Mouse (Mus musculus) liver, adult 2 months (tissue): ENCODE measurements around the gene Hils1. TPM values are rescaled to one million over a fixed set of nuclear protein-coding genes. Genes with fewer than 3 reads are reported as not detected.

Source experiments
- DNase-seq: peaks from one replicate; pipeline ENCODE4 v3.0.0-alpha.2; 2011; ENCODE audit warnings: low read depth, low spot score; ENCODE audit errors: extremely low read depth
- H3K27ac ChIP-seq: fragments of 200-500 bp; replicated peaks from 2 replicates; pipeline ENCODE4 v1.5.1; 2012; ENCODE audit warnings: low read depth, mild to moderate bottlenecking, control low read depth, inconsistent platforms, low read length; ENCODE audit not compliant: insufficient read depth
- H3K27me3 ChIP-seq: fragments of 200-500 bp; 2 replicates; pipeline ENCODE4 v1.6.1; 2012; ENCODE audit warnings: mild to moderate bottlenecking, moderate library complexity, low read length, inconsistent platforms; ENCODE audit not compliant: control insufficient read depth, insufficient read depth
- H3K36me3 ChIP-seq: fragments of 200-500 bp; 2 replicates; pipeline ENCODE4 v1.6.1; 2012; ENCODE audit warnings: low read length, inconsistent platforms; ENCODE audit not compliant: control insufficient read depth, insufficient read depth
- H3K4me1 ChIP-seq: fragments of 200-500 bp; 2 replicates; pipeline ENCODE4 v1.6.1; 2011; ENCODE audit warnings: low read length; ENCODE audit not compliant: control insufficient read depth, insufficient read depth
- H3K4me3 ChIP-seq: fragments of 200-500 bp; 2 replicates; pipeline ENCODE4 v1.5.1; 2011; ENCODE audit warnings: low read depth, mild to moderate bottlenecking, control low read depth, low read length, moderate library complexity; ENCODE audit not compliant: insufficient read depth
- H3K79me2 ChIP-seq: fragments of 200-500 bp; 2 replicates; pipeline ENCODE4 v1.6.1; 2012; ENCODE audit warnings: inconsistent platforms, mild to moderate bottlenecking, low read length, moderate library complexity; ENCODE audit not compliant: control insufficient read depth, insufficient read depth
- H3K9ac ChIP-seq: fragments of 200-500 bp; 2 replicates; pipeline ENCODE4 v1.6.1; 2012; ENCODE audit warnings: low read depth, mild to moderate bottlenecking, control low read depth, inconsistent platforms, low read length
- CTCF ChIP-seq: fragments of 200-500 bp; IDR thresholded peaks from 2 replicates; pipeline ENCODE4 v1.5.1; 2011; ENCODE audit warnings: low read depth, low read length, control low read depth
- POLR2A ChIP-seq: fragments of 200-500 bp; IDR thresholded peaks from 2 replicates; pipeline ENCODE4 v1.6.1; 2011; ENCODE audit warnings: low read length, control low read depth; ENCODE audit not compliant: insufficient read depth; ENCODE audit errors: extremely low read depth
- WGBS: fragments of 180-500 bp; shearing (Covaris S2); methylation state at CpG from one replicate; pipeline ENCODE4 v1.1.7; 2018; 5-methylcytosine and 5-hydroxymethylcytosine counted together
- polyA plus RNA-seq: library from polyadenylated mRNA; depleted of rRNA; stranded (reverse); fragments of >200 nt; gene quantifications from 2 replicates; pipeline ENCODE4 v1.2.3, GENCODE M21; 2012
- total RNA-seq: library from RNA; depleted of rRNA; stranded (reverse); fragments of >200 nt; gene quantifications from 2 replicates; pipeline ENCODE4 v1.2.3, GENCODE M21; 2014

The Hils1 gene
- total and polyA plus RNA-seq, 2 experiments = not detected

DNA sequence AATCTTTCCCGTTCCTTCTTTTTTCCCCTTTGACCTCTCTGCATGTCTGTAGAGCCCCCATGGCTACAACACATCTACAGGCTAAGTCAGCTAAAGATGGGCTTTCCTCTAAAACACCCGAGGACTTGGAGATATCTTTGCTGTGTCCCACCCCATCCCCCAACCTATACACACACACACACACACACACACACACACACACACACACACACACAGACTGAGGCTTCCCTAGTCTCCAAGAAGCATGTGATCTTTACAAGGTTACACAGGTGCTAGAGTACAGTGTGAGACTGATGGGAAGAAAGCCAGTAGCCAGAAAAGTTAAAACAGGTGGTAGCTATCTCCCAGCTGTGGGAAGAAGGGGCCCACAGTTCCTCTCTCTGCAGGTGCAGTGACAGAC lies 19.0 kb downstream of the Hils1 start:
- no peaks in the 10 kb centered on the region for H3K79me2 ChIP-seq
- H3K9ac ChIP-seq = no peak overlapping the region
- no peak overlapping the region for H3K4me3 ChIP-seq
- peaks cover 4% of the 10 kb centered on the region; the same call in 1 of the 2 replicates for H3K4me1 ChIP-seq
- 67% methylated on average over 2 of the region's 2 CpGs for WGBS
- peaks cover under 1% of the 10 kb centered on the region; the same call in 1 of the 2 replicates for H3K27me3 ChIP-seq
- DNase-seq = no peak
- no peaks in the 10 kb centered on the region for H3K36me3 ChIP-seq
- no peak overlapping the region for H3K27ac ChIP-seq
- no peak for TF ChIP-seq CTCF
- no peak for TF ChIP-seq POLR2A

DNA sequence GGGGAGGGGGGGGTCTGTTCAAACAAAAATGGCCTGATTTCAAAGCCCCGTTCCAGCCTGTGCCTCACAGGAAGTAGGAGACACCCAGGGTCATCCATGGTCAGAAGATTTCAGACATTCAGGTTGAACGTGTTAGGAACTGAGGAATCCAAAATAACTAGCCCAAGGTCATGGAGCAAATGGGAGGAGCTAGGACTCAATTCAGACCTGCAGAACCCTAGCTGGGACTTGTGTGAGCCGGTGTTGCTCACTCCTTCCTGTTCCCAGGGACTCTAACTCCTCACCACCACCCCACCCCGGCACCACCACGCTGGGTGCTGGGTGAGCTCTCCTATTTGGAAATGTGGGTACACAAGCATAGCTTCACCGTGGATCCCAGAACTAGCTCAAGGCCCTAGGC lies 19.9 kb downstream of the Hils1 start:
- H3K4me1 ChIP-seq = peaks cover 4% of the 10 kb centered on the region; the same call in 1 of the 2 replicates

DNA sequence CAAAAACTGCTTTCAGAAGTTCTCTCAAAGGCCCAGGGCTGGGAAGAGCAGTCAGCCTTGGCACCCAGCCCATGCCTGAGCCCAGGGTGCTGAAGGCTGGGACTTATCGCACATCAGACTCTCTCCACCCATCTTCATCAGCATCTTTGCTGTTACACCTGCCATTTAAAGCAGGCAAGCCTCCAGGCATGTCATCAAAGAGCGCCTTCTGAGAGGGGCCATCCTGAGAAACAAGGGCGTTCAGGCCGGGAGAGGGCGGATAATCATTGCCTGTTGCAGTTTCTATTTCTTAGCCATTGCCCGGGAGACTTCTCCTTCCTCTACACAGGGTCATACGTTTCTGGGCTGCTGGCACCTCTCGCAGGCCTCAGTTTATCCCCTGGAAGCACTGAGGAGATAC lies 20.5 kb downstream of the Hils1 start:
- no peak overlapping the region for H3K9ac ChIP-seq
- no peak overlapping the region for H3K27ac ChIP-seq
- no peak for DNase-seq
- H3K79me2 ChIP-seq = peaks cover 4% of the 10 kb centered on the region; the same call in 1 of the 2 replicates
- H3K27me3 ChIP-seq = peaks cover 10% of the 10 kb centered on the region
- H3K4me3 ChIP-seq = no peak overlapping the region
- H3K4me1 ChIP-seq = peaks cover 4% of the 10 kb centered on the region; the same call in 1 of the 2 replicates
- TF ChIP-seq POLR2A (no peak), CTCF (no peak)
- 87% methylated on average over 8 of the region's 8 CpGs for WGBS
- no peaks in the 10 kb centered on the region for H3K36me3 ChIP-seq

More for the DNA sequence above, 19.9 kb downstream of the Hils1 start:
- H3K36me3 ChIP-seq = no peaks in the 10 kb centered on the region
- peaks cover 2% of the 10 kb centered on the region; the same call in 1 of the 2 replicates for H3K79me2 ChIP-seq
- 48% methylated on average over 6 of the region's 6 CpGs for WGBS
- no peak for DNase-seq
- no peak overlapping the region for H3K27ac ChIP-seq
- TF ChIP-seq POLR2A (no peak), CTCF (no peak)
- H3K27me3 ChIP-seq = peaks cover 9% of the 10 kb centered on the region
- no peak overlapping the region for H3K9ac ChIP-seq
- no peak overlapping the region for H3K4me3 ChIP-seq

- WGBS = 64% methylated on average over 10 of the region's 10 CpGs
- Histone ChIP-seq H3K9ac (peak overlapping the region; percentile 20), H3K4me1 (peaks cover 4% of the 10 kb centered on the region; the same call in 1 of the 2 replicates)
Observed at GRCm38 (mm10) chr11:94988780-94989561, 21.6 kb downstream of the Hils1 start.

GRCm38 (mm10) chr11:94989562-94990017 lies 22.2 kb downstream of the Hils1 start:
- DNase-seq = peak; percentile 64
- no peaks in the 10 kb centered on the region for H3K36me3 ChIP-seq
- WGBS = 23% methylated on average over 12 of the region's 12 CpGs
- peak overlapping the region; percentile 64 for H3K27ac ChIP-seq
- peaks cover 4% of the 10 kb centered on the region; the same call in 1 of the 2 replicates for H3K4me1 ChIP-seq
- H3K9ac ChIP-seq = peak overlapping the region; percentile 37
- TF ChIP-seq POLR2A = no peak
- no peak for TF ChIP-seq CTCF
- H3K4me3 ChIP-seq = peak overlapping the region; percentile 27
- peaks cover 4% of the 10 kb centered on the region; the same call in 1 of the 2 replicates for H3K79me2 ChIP-seq
- H3K27me3 ChIP-seq = peaks cover 10% of the 10 kb centered on the region

More at GRCm38 (mm10) chr11:94988780-94989561, 21.6 kb downstream of the Hils1 start:
- H3K4me3 ChIP-seq = no peak overlapping the region; the same call in 1 of the 2 replicates
- no peaks in the 10 kb centered on the region for H3K36me3 ChIP-seq
- peaks cover 4% of the 10 kb centered on the region; the same call in 1 of the 2 replicates for H3K79me2 ChIP-seq
- TF ChIP-seq CTCF = no peak
- TF ChIP-seq POLR2A = no peak
- H3K27me3 ChIP-seq = peaks cover 10% of the 10 kb centered on the region
- no peak for DNase-seq
- peak overlapping the region; percentile 64 for H3K27ac ChIP-seq
